Mouse (Mus musculus): Measurements from ENCODE around the gene Lrch1. TPM values are rescaled to one million over a fixed set of nuclear protein-coding genes. Genes with fewer than 3 reads are reported as not detected.

Gene Lrch1
- polyA plus RNA-seq, 3 experiments from 2014 or later = 26.2 to 28.4 (median 27.1) TPM

- ATAC-seq = peak; percentile 22
Observed at GRCm38 (mm10) chr14:74946321-74946750, 1.3 kb downstream of the Lrch1 start.

DNA sequence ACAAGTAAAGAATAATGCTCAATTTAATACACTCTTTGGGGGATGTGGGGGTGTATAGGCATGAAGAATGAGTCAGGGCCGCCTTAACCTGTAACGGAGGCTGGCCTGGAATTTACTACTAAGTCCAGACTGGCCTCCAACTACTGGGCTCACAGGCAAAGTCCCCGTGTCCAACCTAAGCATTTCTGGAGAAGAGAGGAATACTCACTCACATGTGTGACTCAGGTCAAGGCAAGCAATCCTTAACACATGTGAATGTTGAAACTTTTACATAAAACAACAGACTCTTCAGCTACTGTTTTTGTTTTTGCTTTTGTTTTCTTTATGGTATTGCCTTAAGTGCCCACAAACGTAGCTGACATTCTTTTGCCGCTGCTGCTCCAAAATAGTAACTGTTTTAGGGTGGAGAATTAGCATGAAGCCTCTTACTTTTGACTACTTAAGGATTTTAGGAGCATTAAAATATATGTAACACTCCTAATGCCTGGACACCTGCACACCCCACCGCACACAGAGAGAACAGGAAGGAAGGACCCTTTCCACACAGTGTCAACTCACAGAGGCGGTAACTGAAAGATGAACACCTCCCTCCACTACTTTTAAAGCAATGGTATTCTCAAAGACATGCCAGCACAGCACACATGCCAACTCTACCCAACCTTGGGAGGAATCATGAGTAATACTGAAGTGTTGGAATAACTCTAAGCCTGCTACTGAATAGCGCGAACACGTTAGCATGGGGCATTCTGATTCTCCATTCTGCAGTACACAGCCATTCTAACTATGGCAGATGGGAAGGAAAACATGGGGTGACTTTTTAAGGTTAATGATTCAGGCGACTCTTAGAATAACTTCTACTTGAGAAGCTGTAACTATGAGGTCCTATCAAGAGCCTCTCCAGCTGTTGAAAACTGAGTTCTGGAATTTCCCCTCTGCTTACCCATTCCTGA lies 2.1 kb downstream of the Lrch1 start:
- no peak for ATAC-seq

GRCm38 (mm10) chr14:74944128-74944755 lies 3.4 kb downstream of the Lrch1 start:
- no peak for ATAC-seq

DNA sequence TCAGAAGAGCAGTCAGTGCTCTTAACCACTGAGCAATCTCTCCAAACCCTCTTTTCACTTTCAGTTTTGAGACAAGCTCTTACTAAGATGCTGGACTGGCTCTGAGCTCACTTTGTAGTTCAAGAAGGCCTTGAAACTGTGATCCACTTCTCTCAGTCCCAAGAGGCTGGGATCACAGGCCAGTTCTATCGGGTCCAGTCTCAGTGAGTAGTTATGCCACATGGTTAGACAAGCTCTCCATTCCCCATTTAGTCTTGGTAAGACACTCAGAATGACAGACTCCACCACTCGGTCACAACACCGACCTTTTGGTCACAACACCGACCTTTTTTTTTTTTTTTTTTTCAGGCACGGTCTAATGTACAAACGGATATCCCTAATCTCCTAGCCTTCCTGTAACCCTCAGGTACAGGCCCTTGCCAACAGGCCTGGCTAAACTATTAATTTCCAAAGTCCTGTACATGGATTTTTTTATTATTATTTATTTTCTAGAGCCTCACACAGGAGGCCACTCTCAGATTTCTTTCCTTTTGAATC lies 4.0 kb downstream of the Lrch1 start:
- ATAC-seq = no peak

DNA sequence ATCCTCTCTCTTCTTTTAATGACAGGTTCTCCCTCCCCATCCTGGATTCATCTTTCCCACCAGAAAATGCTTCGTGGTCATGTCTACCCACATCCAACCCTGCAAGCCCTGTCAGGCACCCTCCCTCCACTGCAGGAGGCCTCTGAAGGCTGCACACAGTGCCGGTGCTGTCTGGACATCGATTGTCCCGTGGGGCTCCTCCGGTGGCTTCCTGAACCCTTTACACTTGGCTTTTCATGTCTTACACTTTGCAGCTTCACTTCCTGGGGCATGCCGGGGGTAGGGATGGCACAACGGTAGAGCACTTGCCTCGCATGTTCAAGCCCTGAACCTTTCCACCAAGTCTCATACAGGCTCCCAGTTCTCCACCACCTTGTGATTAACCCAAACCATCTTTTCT lies 4.7 kb downstream of the Lrch1 start:
- no peak for ATAC-seq

DNA sequence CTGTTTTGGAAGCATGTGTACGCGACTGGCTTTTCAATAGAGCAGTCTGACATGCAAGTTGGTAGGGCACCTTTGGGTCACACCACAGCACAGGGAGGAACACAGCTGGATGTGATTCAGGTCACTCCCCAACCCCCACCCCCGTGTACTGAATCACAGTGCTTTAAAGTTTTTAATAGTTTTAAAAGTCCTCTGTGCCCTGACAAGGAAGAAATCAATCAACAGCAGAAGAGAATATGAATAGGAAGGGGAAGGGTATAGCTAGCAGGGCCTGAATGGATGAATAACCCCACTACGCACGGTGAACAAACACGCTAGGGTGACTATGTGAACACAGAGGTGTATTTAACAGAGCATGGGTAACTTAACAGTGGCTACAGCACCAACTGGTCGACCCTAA lies 6.1 kb downstream of the Lrch1 start:
- ATAC-seq = no peak

- no peak for ATAC-seq
Observed at GRCm38 (mm10) chr14:74940741-74941140, 6.9 kb downstream of the Lrch1 start.

DNA sequence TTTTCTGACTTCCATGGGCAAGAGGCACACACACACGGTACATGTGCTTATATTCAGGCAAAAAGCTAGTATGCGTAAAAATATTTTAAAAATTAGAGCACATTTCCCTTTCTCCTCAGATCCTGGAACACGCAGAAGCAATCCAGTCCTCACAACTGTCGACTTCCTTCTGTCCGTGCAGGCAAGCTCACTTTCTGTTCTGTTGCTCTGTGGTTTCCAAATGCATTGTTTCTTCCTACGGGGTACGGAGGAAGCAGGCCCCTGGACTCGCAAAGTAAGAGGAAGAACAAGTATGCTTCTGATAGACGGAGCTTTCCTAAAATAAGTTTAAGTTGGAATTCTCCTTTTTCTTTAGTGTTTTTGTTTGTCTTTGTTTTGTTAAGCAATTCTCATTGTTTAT lies 8.3 kb downstream of the Lrch1 start:
- no peak for ATAC-seq

- ATAC-seq = no peak
Observed at GRCm38 (mm10) chr14:74938896-74939295, 8.8 kb downstream of the Lrch1 start.

GRCm38 (mm10) chr14:74936557-74937261 lies 11.0 kb downstream of the Lrch1 start:
- peak; percentile 68 for ATAC-seq

GRCm38 (mm10) chr14:74935111-74935510 lies 12.6 kb downstream of the Lrch1 start:
- ATAC-seq = no peak

GRCm38 (mm10) chr14:74933960-74934710 lies 13.5 kb downstream of the Lrch1 start:
- no peak for ATAC-seq

DNA sequence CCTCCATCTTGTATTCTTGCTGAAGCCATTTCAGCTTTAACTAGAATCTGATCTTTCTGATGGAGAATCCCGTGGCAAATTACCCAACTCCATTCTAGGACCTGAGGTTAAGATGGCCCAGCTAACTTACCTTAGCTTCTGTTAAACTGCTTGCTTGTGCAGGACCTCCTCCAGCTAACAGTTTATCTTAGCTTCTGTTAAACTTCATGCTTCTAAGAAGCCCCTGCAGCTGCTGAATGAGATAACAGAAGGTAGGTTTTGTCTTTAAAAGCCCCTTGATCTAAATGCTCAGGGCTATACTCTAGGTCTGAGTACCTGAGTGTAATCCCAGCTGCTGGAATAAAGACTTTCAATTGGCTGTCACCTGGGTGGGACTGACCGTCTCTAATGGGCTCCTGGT lies 17.9 kb downstream of the Lrch1 start:
- ATAC-seq = no peak

GRCm38 (mm10) chr14:74928809-74929432 lies 18.8 kb downstream of the Lrch1 start:
- no peak for ATAC-seq

- no peak for ATAC-seq
Observed at GRCm38 (mm10) chr14:74926899-74927571, 20.6 kb downstream of the Lrch1 start.

DNA sequence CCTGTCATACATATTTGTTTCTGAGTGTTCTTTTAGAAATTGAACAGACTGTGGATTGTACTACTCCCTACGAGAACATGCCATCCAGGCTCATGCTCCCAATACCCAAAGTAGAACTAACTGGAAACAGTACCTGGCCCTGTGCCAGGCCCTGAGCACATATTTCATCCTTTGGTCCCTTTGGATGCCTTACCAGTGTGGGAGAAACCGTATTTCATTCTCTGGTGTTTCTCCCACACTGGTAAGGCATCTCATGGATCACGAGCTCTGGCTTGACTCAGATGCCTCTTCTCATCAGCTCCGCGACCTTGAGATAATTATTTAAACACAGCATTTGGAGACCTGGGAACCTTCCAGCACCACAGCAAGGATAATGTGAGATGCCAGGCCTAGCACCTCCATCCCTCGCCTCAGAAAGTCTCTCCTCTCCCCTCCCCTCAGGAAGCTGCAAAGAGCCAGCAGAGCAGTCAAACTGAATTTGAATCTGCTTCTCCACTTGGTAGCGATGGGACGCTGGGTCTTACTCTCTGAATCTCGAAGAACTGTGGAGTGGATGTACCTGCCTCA lies 21.6 kb downstream of the Lrch1 start:
- ATAC-seq = no peak

GRCm38 (mm10) chr14:74924521-74924920 lies 23.2 kb downstream of the Lrch1 start:
- no peak for ATAC-seq

- no peak for ATAC-seq
Observed at GRCm38 (mm10) chr14:74924031-74924430, 23.6 kb downstream of the Lrch1 start.

DNA sequence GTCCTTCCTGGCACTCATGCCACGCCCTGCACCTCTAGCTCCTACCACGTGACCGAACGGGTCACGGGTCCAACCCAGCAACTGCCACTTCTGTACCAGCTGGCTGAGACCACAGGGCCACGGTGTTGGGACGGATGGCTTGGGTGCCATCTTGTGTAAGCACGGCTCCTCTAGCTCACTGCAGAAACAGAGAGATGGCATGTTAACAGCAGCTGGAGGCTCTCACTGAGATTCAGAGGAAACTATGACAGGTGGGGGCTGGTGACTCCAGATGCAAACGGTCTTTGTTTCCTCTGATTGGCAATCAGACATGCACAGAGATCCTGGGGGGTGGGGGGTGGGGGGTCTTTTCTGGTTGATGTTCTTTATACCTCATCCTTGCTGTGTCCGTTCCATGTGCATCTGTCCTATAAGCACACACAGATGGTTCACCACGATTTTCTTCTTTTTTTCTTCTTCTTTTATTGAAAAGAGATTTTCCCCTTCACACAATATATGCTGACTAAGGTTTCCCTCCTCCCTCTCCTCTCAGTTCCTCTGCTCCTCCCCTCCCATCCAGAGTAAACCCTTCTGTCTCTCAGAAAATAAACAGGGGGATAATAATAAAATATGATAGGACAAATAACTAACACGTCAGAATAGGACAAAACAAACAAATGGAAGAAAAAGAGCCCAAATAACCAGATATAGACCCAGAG lies 25.5 kb downstream of the Lrch1 start:
- peak; percentile 57 for ATAC-seq

DNA sequence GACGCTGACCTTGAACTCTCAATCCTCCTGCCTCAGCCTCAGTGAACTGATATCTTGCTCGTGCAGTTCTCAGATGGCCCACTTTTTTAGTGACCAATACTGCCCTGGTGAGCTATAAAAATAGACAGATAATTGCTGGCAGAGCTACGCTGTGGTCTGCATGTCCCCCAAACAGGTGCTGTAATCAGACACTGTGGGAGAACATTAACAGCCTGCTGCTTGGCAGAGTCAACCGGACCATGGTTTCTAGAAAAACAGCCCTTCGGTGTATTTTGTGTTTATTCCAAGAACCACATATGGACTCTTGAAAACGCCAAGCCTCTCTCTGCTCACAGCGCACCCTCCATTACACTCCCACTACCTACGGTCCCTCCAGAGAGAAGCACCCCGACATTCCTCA lies 26.2 kb downstream of the Lrch1 start:
- no peak for ATAC-seq
